ENCODE assay signal across 8 mouse cellular contexts in genomic region chr4:133614274-133614761, GRCm38 (mm10). TPM values are rescaled to one million over a fixed set of nuclear protein-coding genes. Genes with fewer than 3 reads are reported as not detected.
A peak's percentile ranks its signal among the peaks of the same experiment; 100 is the strongest.
DNase-seq lines count a peak whose midpoint lies in the region; ATAC-seq lines count a peak whose summit lies in the region.

No protein-coding gene starts in this region.

- no peaks in the 10 kb centered on the region for H3K4me1 ChIP-seq in stomach, embryonic 16.5 days (ENCODE audit: control insufficient read depth, insufficient read depth, low read length)

- H3K9me3 ChIP-seq in stomach, embryonic 16.5 days (replicated peaks; ENCODE audit: control insufficient read depth, low read length) = no peaks in the 10 kb centered on the region

- peak; percentile 48 to 53 for DNase-seq in heart, postnatal 10 days
- DNase-seq in heart, adult 8-10 months (ENCODE audit: low spot score) = no peak
- DNase-seq in 416B (ENCODE audit: low read depth) = peak; percentile 77
- peak; percentile 75 for DNase-seq in adrenal gland, postnatal 25 days
- DNase-seq in left cerebral cortex, postnatal 25 days (ENCODE audit: low spot score in 2 of 2) = peak; percentile 67 to 90
- DNase-seq in T-cell, adult 2 months (ENCODE audit: low spot score) = no peak
- no peak for DNase-seq in embryo, embryonic 9.5 days (ENCODE audit: extremely low spot score)

- no peaks in the 10 kb centered on the region for H3K27me3 ChIP-seq in stomach, embryonic 16.5 days (ENCODE audit: control insufficient read depth, insufficient read depth, low read length)

- WGBS in stomach, embryonic 16.5 days = 81% methylated on average over 8 of the region's 8 CpGs

- no peak overlapping the region for H3K4me3 ChIP-seq in stomach, embryonic 16.5 days (replicated peaks; ENCODE audit: low read length)

- H3K27ac ChIP-seq in stomach, embryonic 16.5 days (ENCODE audit: low read length) = peak overlapping the region; percentile 27; the same call in 1 of the 2 replicates

- H3K4me2 ChIP-seq in stomach, embryonic 16.5 days (ENCODE audit: low read depth, low read length) = no peak overlapping the region

- ATAC-seq in stomach, embryonic 16.5 days (ENCODE audit: insufficient read depth, low FRiP score) = peak; percentile 45; the same call in 1 of the 2 replicates

- H3K36me3 ChIP-seq in stomach, embryonic 16.5 days (ENCODE audit: control insufficient read depth, insufficient read depth, low read length) = peaks cover 14% of the 10 kb centered on the region

- H3K9ac ChIP-seq in stomach, embryonic 16.5 days (ENCODE audit: low read length) = no peak overlapping the region

- intact Hi-C loops in heart, postnatal 10 days (cut with DNase I) = loop anchor here (5.0 kb wide), 1 partner anchor 38 kb away; the partner anchor contains the start of gene Zdhhc18
- intact Hi-C loops in left cerebral cortex, postnatal 25 days (cut with DNase I) = no loop called here

RNA-seq across cellular contexts. Expression of gene Sfn, which starts 12.3 kb away (rescaled TPM):
- 1 to 10 TPM; 1.3 to 1.9 TPM for total RNA-seq in heart, postnatal 10 days (2021)
- 1 to 10 TPM in 3 of 4 experiments, under 1 TPM in 1; 0.88 to 1.6 (median 1.1) TPM for total RNA-seq in heart, adult 8-10 months (2022)
- 1.3 and 1.7 TPM in 2 replicates for total RNA-seq in adrenal gland, postnatal 25 days (2021)
- 1 to 10 TPM; 1.3 to 1.9 TPM for total RNA-seq in left cerebral cortex, postnatal 25 days (2021)
- polyA plus RNA-seq in stomach, embryonic 16.5 days (2015; fragmentation: Nextera tagmentation; extraction: Ambion mirVana) = 339 and 468 TPM in 2 replicates

RNA-seq across cellular contexts. Expression of gene Gpn2, which starts 30.2 kb away (rescaled TPM):
- total RNA-seq in heart, postnatal 10 days (2021) = 1 to 10 TPM; 9.0 to 9.8 TPM
- 1 to 10 TPM; 7.2 to 8.1 (median 8.1) TPM for total RNA-seq in heart, adult 8-10 months (2022)
- total RNA-seq in adrenal gland, postnatal 25 days (2021) = 15.8 and 16.1 TPM in 2 replicates
- total RNA-seq in left cerebral cortex, postnatal 25 days (2021) = 10 to 100 TPM in 1 of 2 experiments, 1 to 10 TPM in 1; 9.8 to 10.9 TPM
- 13.8 and 14.3 TPM in 2 replicates for polyA plus RNA-seq in stomach, embryonic 16.5 days (2015; fragmentation: Nextera tagmentation; extraction: Ambion mirVana)

RNA-seq across cellular contexts. Expression of gene Zdhhc18, which starts 35.6 kb away (rescaled TPM):
- total RNA-seq in heart, postnatal 10 days (2021) = 10 to 100 TPM; 21.9 to 25.0 TPM
- 10 to 100 TPM; 16.1 to 24.3 (median 22.1) TPM for total RNA-seq in heart, adult 8-10 months (2022)
- 20.9 and 23.0 TPM in 2 replicates for total RNA-seq in adrenal gland, postnatal 25 days (2021)
- 10 to 100 TPM; 30.9 to 40.6 TPM for total RNA-seq in left cerebral cortex, postnatal 25 days (2021)
- polyA plus RNA-seq in stomach, embryonic 16.5 days (2015; fragmentation: Nextera tagmentation; extraction: Ambion mirVana) = 2.0 and 3.4 TPM in 2 replicates

RNA-seq across cellular contexts. Expression of gene Gpatch3, which starts 39.8 kb away (rescaled TPM):
- total RNA-seq in heart, postnatal 10 days (2021) = 1 to 10 TPM; 5.1 to 8.3 TPM
- 1 to 10 TPM; 3.0 to 4.6 (median 3.7) TPM for total RNA-seq in heart, adult 8-10 months (2022)
- 5.9 and 8.3 TPM in 2 replicates for total RNA-seq in adrenal gland, postnatal 25 days (2021)
- 1 to 10 TPM; 6.5 to 7.3 TPM for total RNA-seq in left cerebral cortex, postnatal 25 days (2021)
- 3.9 and 4.2 TPM in 2 replicates for polyA plus RNA-seq in stomach, embryonic 16.5 days (2015; fragmentation: Nextera tagmentation; extraction: Ambion mirVana)

RNA-seq across cellular contexts. Expression of gene Pigv, which starts 58.1 kb away (rescaled TPM):
- total RNA-seq in heart, postnatal 10 days (2021) = 10 to 100 TPM in 1 of 2 experiments, 1 to 10 TPM in 1; 8.6 to 11.2 TPM
- total RNA-seq in heart, adult 8-10 months (2022) = 10 to 100 TPM in 3 of 4 experiments, 1 to 10 TPM in 1; 9.2 to 13.8 (median 13.2) TPM
- 17.1 and 24.6 TPM in 2 replicates for total RNA-seq in adrenal gland, postnatal 25 days (2021)
- total RNA-seq in left cerebral cortex, postnatal 25 days (2021) = 1 to 10 TPM; 6.9 to 7.4 TPM
- polyA plus RNA-seq in stomach, embryonic 16.5 days (2015; fragmentation: Nextera tagmentation; extraction: Ambion mirVana) = 17.9 and 20.1 TPM in 2 replicates

Comparison
In these comparisons a context has a peak if more than half of its experiments do, and no peak if none do; other contexts are left out.
1. DNase-seq: peak in heart, postnatal 10 days (2 of 2), 416B (single experiment), adrenal gland, postnatal 25 days (single experiment) and left cerebral cortex, postnatal 25 days (2 of 2); none in heart, adult 8-10 months (single experiment), T-cell, adult 2 months (single experiment) and embryo, embryonic 9.5 days (single experiment).